Mouse (Mus musculus): ENCODE measurements around the gene Dtl. TPM values are rescaled to one million over a fixed set of nuclear protein-coding genes. Genes with fewer than 3 reads are reported as not detected.

Gene Dtl
- polyA plus RNA-seq, 1 experiment, result 13.7 TPM

DNA sequence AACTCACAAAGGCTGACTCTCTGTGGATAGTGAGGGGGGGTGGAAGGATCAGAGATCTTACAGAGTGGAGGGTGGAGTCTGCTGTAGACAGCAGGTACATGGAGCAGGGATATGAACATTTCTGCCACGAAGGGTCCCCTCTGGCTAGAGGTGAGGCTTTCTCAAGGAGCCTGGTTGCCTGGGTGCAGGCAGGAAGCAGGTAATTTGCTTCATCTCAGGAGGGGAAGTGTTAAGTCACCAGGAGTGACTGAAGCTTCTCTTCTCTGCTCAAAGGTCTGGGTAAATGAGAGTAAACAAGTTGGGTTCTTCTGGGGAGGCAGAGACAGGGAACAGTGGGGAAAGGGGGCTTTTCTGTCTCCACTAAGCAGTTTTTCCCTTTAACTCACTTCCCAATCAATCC lies 44.3 kb downstream of the Dtl start:
- no peaks in the 10 kb centered on the region for H3K36me3 ChIP-seq (ENCODE audit: control insufficient read depth, insufficient read depth, low read length)
- DNase-seq, result no peak
- no peak overlapping the region for H3K27ac ChIP-seq (ENCODE audit: control insufficient read depth, insufficient read depth, low read length)
- H3K27me3 ChIP-seq (ENCODE audit: control insufficient read depth, insufficient read depth, low read length), result no peaks in the 10 kb centered on the region
- no peak overlapping the region for H3K4me3 ChIP-seq (ENCODE audit: control insufficient read depth, insufficient read depth, low read length)
- TF ChIP-seq CTCF (IDR thresholded peaks at IDR 0.05; ENCODE audit: borderline replicate concordance, control insufficient read depth, extremely low read depth, insufficient read depth, low read length, poor library complexity) (no peak), POLR2A (IDR thresholded peaks at IDR 0.05; ENCODE audit: control insufficient read depth, extremely low read depth, insufficient read depth, low read length, poor library complexity) (no peak)
- 16% methylated on average over 1 of the region's 1 CpGs for WGBS
- H3K4me1 ChIP-seq (replicated peaks; ENCODE audit: control insufficient read depth, insufficient read depth, low read length), result peaks cover 17% of the 10 kb centered on the region

DNA sequence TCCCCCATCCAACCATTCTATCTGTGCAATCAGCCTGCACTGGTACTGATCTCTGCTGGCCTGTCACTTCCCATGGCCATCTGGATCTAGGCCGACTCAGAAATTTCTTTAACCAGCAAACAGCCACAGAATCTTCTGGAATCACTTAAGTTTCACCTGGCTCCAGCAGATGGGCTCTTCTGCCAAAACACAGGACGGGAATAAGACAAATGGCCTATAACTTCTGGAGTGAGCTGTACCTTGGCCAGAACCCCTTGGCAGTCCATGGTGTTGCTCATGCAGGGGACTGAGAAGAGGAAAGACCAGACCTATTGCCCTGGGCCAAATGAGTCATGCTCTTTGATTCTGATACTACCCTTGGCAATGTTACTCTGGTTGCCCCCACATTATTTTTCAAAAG lies 45.9 kb downstream of the Dtl start:
- TF ChIP-seq CTCF (IDR thresholded peaks at IDR 0.05; ENCODE audit: borderline replicate concordance, control insufficient read depth, extremely low read depth, insufficient read depth, low read length, poor library complexity) (no peak), POLR2A (IDR thresholded peaks at IDR 0.05; ENCODE audit: control insufficient read depth, extremely low read depth, insufficient read depth, low read length, poor library complexity) (no peak)
- Histone ChIP-seq H3K4me3 (ENCODE audit: control insufficient read depth, insufficient read depth, low read length) (no peak overlapping the region), H3K27me3 (ENCODE audit: control insufficient read depth, insufficient read depth, low read length) (no peaks in the 10 kb centered on the region), H3K4me1 (replicated peaks; ENCODE audit: control insufficient read depth, insufficient read depth, low read length) (peaks cover 17% of the 10 kb centered on the region), H3K27ac (ENCODE audit: control insufficient read depth, insufficient read depth, low read length) (no peak overlapping the region), H3K36me3 (ENCODE audit: control insufficient read depth, insufficient read depth, low read length) (no peaks in the 10 kb centered on the region)
- DNase-seq, result no peak
- 87% methylated on average over 2 of the region's 2 CpGs for WGBS

DNA sequence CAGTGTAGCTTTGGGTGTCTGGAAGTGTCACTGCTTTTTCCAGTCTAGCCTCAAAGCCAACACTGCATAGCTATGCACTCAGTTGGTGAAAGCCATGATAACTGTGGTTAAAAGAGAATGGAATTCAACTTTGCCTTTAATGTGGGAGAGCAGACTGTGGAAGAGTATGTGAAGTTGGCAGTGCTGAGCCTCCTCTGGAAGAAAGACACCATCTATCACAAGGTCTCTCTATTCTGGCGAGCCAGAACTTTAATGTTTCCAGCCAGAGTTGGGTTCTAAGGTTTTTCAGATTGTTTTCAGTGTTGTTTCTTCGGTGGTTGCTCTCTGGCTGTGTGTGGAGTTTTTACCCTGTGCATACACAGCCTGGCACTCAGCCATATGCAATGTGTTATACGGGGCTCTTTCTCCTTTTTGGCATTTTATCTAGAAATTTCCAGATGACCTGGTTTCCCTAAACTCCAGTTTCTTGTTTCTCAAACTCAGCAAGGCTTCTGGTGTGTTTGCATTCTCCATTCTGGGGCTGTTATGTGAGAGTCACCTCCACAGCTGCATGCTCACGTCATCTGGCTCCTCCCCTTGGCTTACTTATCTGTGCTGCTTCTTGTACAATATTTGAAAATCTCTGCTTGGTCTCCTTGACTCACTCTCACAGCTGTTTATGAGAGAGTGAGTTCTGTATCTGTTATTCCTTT lies 47.3 kb downstream of the Dtl start:
- no peaks in the 10 kb centered on the region for H3K27me3 ChIP-seq (ENCODE audit: control insufficient read depth, insufficient read depth, low read length)
- H3K27ac ChIP-seq (ENCODE audit: control insufficient read depth, insufficient read depth, low read length), result peak overlapping the region; percentile 8; the same call in 1 of the 2 replicates
- H3K4me1 ChIP-seq (replicated peaks; ENCODE audit: control insufficient read depth, insufficient read depth, low read length), result peaks cover 17% of the 10 kb centered on the region
- no peak overlapping the region for H3K4me3 ChIP-seq (ENCODE audit: control insufficient read depth, insufficient read depth, low read length)
- DNase-seq, result peak; percentile 60
- no peak for TF ChIP-seq CTCF (IDR thresholded peaks at IDR 0.05; ENCODE audit: borderline replicate concordance, control insufficient read depth, extremely low read depth, insufficient read depth, low read length, poor library complexity)
- no peak for TF ChIP-seq POLR2A (IDR thresholded peaks at IDR 0.05; ENCODE audit: control insufficient read depth, extremely low read depth, insufficient read depth, low read length, poor library complexity)
- H3K36me3 ChIP-seq (ENCODE audit: control insufficient read depth, insufficient read depth, low read length), result no peaks in the 10 kb centered on the region
- 45% methylated on average over 4 of the region's 4 CpGs for whole genome bisulfite sequencing

DNA sequence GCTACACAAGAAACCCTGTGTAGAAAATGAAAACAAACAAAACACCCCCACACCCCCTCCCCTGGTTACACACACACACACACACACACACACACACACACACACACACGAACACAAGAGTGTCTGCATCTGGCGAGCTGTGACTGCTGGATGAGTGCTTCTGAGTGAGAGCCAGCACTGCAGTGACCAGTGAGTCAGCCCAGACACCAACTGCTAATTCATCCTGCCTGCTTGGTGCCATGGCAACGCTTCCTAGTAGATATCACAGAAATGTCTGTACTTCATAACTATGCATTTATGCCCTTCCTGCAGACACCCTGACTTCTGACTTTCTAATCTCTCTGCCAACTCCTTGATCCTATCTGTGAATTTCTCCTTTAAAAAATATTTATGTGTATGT lies 48.3 kb downstream of the Dtl start:
- no peak for DNase-seq
- Histone ChIP-seq H3K4me1 (replicated peaks; ENCODE audit: control insufficient read depth, insufficient read depth, low read length) (peaks cover 17% of the 10 kb centered on the region), H3K4me3 (ENCODE audit: control insufficient read depth, insufficient read depth, low read length) (no peak overlapping the region), H3K36me3 (ENCODE audit: control insufficient read depth, insufficient read depth, low read length) (no peaks in the 10 kb centered on the region), H3K27me3 (ENCODE audit: control insufficient read depth, insufficient read depth, low read length) (no peaks in the 10 kb centered on the region), H3K27ac (ENCODE audit: control insufficient read depth, insufficient read depth, low read length) (no peak overlapping the region)
- TF ChIP-seq POLR2A (IDR thresholded peaks at IDR 0.05; ENCODE audit: control insufficient read depth, extremely low read depth, insufficient read depth, low read length, poor library complexity) (no peak), CTCF (IDR thresholded peaks at IDR 0.05; ENCODE audit: borderline replicate concordance, control insufficient read depth, extremely low read depth, insufficient read depth, low read length, poor library complexity) (no peak)
- 94% methylated on average over 3 of the region's 3 CpGs for WGBS

DNA sequence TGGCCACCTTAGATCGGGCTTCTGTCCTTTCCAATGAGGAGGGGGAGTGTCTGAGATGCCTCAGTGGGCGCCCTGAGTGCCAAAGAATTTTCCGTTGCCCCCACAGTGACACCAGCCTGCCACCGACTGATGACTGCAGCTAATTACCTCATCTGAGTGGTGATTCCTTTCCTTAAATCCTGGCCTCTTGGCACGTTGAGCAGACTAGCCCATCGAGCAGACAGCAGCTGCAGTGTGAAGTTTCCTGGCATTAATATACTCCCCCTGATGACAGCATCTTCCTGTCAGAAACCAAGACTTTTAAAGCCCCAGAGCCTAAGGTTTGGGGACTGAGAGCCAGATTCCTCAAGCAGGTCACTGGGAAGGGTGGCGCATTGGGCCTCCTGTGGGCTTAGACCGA lies 53.9 kb downstream of the Dtl start:
- H3K4me1 ChIP-seq (replicated peaks; ENCODE audit: control insufficient read depth, insufficient read depth, low read length), result peaks cover 40% of the 10 kb centered on the region
- DNase-seq, result no peak
- no peaks in the 10 kb centered on the region for H3K36me3 ChIP-seq (ENCODE audit: control insufficient read depth, insufficient read depth, low read length)
- H3K4me3 ChIP-seq (ENCODE audit: control insufficient read depth, insufficient read depth, low read length), result no peak overlapping the region
- H3K27ac ChIP-seq (ENCODE audit: control insufficient read depth, insufficient read depth, low read length), result peak overlapping the region; percentile 5; the same call in 1 of the 2 replicates
- no peak for TF ChIP-seq POLR2A (IDR thresholded peaks at IDR 0.05; ENCODE audit: control insufficient read depth, extremely low read depth, insufficient read depth, low read length, poor library complexity)
- no peak for TF ChIP-seq CTCF (IDR thresholded peaks at IDR 0.05; ENCODE audit: borderline replicate concordance, control insufficient read depth, extremely low read depth, insufficient read depth, low read length, poor library complexity)
- no peaks in the 10 kb centered on the region for H3K27me3 ChIP-seq (ENCODE audit: control insufficient read depth, insufficient read depth, low read length)
- WGBS, result 81% methylated on average over 8 of the region's 8 CpGs

DNA sequence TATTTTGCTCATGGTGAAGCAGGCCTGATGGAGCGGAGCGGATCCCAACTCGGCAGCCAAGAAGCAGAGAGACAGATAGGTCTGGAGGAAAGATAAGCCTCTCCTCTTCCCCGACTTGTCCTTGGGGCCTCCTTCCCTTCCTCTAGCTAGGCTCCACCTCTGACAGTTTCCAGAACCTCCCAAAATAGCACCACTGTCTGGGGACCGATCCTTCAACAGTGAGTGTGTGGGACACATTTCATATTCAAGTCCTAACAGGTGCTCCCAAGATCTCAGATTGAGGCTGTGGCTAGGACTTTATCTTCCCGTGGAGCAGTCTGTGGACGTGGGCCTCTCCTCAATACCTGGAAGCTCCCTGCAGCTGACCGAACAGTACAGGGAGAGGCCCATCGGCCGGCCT lies 54.7 kb downstream of the Dtl start:
- TF ChIP-seq CTCF (IDR thresholded peaks at IDR 0.05; ENCODE audit: borderline replicate concordance, control insufficient read depth, extremely low read depth, insufficient read depth, low read length, poor library complexity), result no peak
- TF ChIP-seq POLR2A (IDR thresholded peaks at IDR 0.05; ENCODE audit: control insufficient read depth, extremely low read depth, insufficient read depth, low read length, poor library complexity), result no peak
- H3K27me3 ChIP-seq (ENCODE audit: control insufficient read depth, insufficient read depth, low read length), result no peaks in the 10 kb centered on the region
- H3K27ac ChIP-seq (ENCODE audit: control insufficient read depth, insufficient read depth, low read length), result peak overlapping the region; percentile 81
- H3K36me3 ChIP-seq (ENCODE audit: control insufficient read depth, insufficient read depth, low read length), result no peaks in the 10 kb centered on the region
- no peak overlapping the region for H3K4me3 ChIP-seq (ENCODE audit: control insufficient read depth, insufficient read depth, low read length)
- H3K4me1 ChIP-seq (replicated peaks; ENCODE audit: control insufficient read depth, insufficient read depth, low read length), result peaks cover 40% of the 10 kb centered on the region
- WGBS, result 65% methylated on average over 10 of the region's 10 CpGs
- DNase-seq, result peak; percentile 22

All from thymus, adult 2 months (tissue).